Mouse (Mus musculus): ENCODE results near the gene Ppp1r13l.

Ppp1r13l gene

GRCm38 (mm10) chr7:19337122-19337521 lies 22.4 kb upstream of the Ppp1r13l start:
- no peak for DNase-seq (ENCODE audit: low spot score in 2 of 2)

DNA sequence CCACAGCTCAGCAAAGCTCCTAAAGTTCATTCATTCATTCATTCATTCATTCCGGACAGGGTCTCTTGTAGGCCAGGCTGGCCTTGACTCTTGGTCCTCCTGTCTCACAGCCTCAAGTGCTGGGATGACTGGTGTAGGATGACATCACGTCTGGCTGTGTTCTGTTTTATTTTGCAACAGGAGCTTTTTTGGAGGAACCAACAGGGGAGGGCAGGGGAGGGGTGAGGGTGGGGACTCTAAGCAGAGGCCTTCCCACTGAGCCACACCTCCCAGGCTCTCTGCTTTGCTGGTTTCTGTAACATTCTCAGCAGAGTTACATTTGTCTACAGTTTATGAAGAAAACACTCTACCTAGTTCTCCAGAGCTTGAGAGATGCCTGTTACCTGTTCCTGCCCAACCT lies 21.5 kb upstream of the Ppp1r13l start:
- no peak for DNase-seq (ENCODE audit: low spot score in 2 of 2)

DNA sequence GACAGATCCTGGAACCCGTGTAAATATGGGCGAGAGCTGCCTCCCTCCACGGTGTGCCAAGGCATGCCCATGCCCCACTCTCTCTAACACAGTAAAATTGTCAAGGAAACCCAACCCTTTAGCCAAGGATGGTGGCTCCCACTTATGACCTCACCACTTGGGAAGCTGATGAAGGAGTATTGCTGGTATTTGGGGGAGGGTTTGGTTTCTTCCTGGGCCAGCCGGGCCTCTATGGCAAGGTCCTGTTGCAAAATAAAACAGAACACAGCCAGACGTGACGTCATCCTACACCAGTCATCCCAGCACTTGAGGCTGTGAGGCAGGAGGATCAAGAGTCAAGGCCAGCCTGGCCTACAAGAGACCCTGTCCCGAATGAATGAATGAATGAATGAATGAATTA lies 21.0 kb upstream of the Ppp1r13l start:
- DNase-seq (ENCODE audit: low spot score in 2 of 2): no peak

- DNase-seq (ENCODE audit: low spot score in 2 of 2): no peak
Observed at GRCm38 (mm10) chr7:19341250-19341649, 18.3 kb upstream of the Ppp1r13l start.

DNA sequence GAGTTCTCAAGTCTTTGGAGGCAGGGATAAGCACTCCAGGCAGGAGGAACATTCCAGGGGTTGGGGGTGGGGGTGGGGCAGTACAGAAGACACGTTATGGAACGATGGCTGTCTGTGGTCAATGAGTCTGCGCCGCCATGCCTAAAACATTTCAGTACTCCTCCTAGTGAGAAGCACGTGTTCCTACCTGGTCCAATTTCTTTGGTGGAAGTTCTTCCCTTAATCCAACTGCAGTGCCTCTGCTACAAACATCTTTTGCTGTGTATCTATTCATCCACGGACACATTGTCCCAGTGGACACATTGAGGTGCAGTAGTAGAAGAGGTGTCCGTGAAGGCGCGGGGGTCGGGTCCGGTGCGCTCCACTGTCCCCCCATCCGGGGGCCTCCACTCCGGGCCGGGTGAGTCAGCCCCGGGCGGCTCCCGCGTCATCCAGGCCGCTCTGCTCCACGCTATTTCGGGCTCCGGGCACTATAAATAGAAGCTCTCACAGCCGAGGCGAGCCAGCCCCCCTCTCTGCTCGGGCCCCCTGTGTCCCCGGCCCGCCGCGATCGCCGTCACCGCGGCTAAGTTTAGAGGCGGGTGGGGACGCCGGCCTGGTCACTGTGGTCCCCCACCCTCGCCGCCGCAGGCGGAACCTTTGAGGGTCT lies 17.7 kb upstream of the Ppp1r13l start:
- DNase-seq (ENCODE audit: low spot score in 2 of 2): no peak

DNA sequence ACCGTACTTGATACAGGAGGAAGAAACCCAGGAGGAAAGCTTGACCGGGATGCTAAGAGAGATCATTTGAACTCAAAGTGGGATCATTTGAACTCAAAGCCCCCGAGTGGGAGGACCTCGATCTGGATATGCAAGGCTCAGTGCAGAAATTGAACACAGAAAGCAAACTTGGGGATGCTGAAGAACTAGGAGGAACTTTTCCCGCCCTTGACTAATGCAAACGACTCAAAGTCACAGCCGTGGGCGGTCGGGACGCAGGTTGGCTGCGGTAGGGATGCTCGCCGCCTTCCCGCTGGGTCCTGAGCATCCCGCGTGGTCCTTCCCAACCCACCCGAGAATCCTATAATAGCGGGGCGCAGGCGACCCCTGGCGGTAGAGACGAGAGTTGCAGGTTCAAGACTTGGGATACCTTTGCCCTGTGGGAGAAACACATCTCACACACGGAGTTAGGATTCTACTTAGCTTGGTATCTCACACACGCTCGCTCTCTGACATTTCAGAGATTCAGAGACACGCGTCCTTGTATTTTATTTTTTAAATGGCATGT lies 17.0 kb upstream of the Ppp1r13l start:
- peak; percentile 86 to 91 for DNase-seq (ENCODE audit: low spot score in 2 of 2)

DNA sequence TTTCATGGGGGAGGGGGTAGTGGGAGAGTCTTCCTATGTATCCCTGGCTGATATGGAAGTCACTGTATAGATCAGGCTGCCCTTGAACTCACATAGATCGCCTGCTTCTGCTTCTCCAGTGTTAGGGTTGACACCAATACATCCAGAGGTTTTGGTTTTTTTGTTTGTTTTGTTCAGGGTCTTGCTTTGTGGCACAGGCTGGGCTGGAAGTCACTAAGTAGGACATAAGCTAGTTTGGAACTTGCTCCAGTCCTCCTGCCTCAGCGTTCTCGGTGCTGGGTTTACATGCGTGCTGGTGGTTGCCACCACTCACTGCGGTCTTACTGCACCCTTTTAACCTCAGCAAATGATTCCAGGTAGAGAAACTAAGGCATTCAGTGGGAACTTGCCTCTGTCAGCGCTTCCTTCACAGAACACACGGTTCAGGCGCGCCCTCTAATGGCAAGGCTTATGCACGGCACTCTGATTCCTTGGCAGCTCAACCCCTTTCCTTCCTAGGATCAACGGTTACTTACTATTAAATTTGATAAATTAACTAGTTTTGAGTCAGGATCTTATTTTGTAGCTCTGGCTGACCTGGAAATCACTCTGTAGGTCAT lies 16.2 kb upstream of the Ppp1r13l start:
- DNase-seq (ENCODE audit: low spot score in 2 of 2): peak in 1 of 2 experiments; percentile 67

DNA sequence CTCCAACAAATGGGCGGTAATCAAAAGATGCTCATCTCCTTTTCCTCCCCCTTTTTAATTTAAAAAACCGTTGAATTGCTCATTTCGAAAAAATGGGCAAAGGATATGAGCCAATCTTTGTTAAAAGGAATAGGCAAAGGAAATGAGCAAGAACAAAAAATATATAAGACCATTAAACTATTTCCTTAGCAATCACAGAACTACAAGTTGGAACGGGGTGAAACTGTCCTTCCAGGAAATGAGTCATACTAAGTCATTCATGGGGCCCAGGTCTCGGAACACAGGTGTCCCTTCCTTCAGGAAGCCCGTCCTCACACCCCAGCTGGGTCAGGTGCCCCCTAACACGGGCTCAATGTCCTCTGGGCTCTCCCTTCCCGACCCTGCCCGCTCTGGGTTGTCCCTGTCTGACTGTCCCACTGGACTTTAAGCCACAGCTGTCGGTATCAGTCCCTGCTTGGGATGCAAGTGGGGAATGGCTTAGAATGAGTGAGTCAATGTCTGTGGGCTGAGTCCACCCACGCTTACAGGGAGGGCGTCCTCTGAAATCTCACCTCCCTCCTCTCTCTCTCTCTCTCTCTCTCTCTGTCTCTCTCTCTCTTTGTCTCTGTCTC lies 15.2 kb upstream of the Ppp1r13l start, which contains the start of gene Ercc1:
Gene Ercc1, plus strand, starts transcription at position 542 of the 611 bp plus-strand sequence.
- no peak for DNase-seq (ENCODE audit: low spot score in 2 of 2)

DNA sequence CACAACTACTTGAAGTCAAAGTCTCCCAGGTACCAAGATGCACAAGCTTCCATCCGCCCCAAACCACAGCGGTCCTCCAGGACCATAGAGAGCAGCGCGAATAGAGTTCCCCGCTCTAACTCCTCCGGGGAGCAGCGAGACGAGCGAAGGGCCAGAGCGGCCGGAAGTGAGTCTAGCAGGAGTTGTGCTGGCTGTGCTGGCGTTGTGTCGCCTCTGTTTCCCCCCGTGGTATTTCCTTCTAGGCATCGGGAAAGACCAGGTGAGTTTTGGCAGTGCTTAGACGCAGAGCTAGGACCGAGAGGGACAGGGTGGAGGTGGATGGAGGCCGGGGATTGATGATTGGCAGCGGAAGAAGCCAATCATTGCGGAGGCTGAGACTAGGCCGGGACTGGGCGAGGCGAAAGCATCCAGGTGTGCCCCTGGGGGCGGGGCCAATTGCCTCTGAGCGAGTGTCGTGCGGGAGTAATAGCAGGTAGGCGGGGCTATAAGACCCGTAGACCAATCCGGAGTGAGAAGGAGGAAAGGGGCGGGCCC lies 14.5 kb upstream of the Ppp1r13l start:
- peak; percentile 83 to 92 for DNase-seq (ENCODE audit: low spot score in 2 of 2)

DNA sequence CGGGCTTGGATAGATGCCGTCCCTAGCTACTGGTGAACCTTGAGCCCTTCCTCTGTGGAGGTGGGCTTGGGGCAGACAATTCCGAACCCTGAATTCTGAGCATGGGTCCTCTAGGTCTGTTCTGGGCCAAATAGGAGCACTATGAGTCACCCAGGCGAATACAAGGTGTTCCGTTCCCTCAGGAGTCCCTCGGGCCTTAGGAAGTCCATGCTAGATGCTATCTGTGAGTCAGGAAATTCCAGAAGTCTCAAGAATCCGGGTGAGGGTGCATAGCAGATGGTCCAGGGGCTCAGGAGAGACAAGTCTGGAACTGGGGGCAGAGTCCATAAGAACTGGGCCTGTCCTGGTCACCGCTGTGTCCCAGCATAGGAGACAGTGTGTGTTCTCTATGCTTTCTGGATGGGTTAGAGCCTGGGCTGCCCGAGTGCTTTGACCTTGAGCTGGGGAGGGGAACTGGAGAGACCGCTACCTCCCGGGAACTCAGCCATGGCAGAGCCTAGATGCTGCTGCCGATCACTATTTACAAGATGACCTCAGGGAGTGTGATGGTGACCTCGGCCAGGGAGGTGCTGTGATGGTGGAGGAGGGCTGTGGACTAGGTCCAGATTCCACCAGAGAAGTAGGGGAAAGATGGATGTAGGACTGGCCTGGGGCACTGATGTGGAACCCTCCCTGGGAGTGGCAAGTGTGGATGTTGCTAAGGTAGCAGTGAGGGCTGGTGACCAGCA lies 10.2 kb upstream of the Ppp1r13l start:
- DNase-seq (ENCODE audit: low spot score in 2 of 2): no peak

GRCm38 (mm10) chr7:19350221-19350620 lies 9.3 kb upstream of the Ppp1r13l start:
- DNase-seq (ENCODE audit: low spot score in 2 of 2): no peak

GRCm38 (mm10) chr7:19354991-19355390 lies 4.6 kb upstream of the Ppp1r13l start:
- DNase-seq (ENCODE audit: low spot score in 2 of 2): no peak

- no peak for DNase-seq (ENCODE audit: low spot score in 2 of 2)
Observed at GRCm38 (mm10) chr7:19356311-19356710, 3.2 kb upstream of the Ppp1r13l start.

DNA sequence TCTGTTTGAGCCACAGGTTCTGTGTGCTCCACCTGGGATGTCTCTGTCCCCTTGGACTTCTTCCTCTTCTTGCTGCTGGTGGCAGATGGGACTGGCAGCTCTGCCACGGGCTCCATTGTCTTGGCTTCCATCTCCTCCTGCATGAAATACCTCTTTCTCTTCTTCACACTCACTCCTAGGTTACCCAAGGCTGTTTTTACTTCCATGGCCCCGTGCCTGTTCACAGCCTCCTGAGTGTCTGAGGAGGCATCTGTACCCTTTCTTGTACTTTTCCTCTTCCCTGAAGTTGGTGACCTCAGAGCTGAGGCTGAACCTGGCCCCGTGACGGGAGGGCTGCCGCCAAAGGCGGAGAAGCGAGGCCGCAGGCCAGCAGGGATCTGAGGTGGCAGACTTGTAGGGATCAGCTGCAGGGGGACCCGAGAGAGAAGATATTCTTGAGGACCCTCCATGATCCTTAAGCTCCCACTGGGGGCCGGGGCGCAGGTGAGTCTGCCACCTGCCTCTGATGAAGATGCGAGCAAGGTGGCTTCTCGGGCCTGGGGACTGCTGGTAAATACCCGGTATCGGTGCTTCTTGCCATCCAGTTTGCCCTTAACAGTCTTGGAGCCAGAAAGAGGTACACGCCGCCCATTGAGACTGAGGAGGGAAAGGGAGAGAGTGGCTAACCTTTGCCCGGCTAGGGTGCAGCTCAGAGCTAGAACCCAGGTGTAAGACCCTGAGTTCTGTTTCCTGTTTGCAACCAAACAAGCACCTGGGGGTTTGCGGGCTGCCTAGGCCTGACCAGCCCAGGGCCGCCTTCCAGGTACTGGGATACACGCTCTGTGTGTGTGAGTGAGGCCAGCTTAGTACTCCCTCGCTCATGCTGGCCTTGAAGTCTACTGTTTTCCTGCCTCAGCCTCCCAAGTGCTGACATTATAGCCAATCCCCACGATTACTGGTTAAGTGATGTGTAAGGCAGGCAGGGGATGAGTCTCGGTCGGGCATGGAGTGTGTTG lies 1.9 kb upstream of the Ppp1r13l start:
- DNase-seq (ENCODE audit: low spot score in 2 of 2): no peak

- DNase-seq (ENCODE audit: low spot score in 2 of 2): no peak
Observed at GRCm38 (mm10) chr7:19358634-19359033, 915 bp upstream of the Ppp1r13l start.

DNA sequence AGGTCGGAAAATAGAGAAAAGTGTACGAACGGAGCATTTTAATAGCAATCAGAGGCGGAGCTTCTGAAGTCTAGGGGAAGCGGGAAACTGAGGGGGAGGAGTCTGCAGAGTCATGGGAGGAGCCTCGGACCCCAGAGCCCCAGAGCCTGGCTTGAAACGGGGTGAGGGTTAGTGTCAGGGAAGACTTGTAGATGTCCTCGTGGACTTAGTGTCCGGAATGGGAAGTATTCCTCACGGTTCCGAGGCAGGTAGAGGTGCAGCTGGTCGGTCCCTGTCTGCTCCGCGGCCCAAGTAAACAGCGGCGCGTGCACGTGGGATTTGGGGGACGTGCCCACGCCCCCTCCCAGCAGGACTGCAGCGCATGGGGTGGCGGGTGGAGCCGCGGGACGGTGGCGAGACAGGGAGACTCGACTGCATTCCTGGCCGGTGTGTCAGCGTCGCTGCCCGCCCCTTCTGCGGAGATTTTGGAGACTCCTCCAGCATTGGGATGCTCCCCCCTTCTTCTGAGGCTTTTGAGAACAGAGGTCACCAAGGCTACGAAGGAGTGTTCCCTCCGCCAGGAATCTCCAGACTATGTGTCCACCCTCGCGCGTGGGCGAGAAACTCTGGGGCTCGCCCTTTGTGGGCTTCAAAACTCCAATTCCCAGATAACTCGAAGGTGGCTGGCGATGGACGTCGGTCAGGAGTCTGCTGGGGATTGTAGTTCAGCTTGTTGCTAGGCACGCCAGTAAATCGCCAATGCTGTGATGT lies 518 bp downstream of the Ppp1r13l start:
- peak in 1 of 2 experiments; percentile 53 for DNase-seq (ENCODE audit: low spot score in 2 of 2)

DNA sequence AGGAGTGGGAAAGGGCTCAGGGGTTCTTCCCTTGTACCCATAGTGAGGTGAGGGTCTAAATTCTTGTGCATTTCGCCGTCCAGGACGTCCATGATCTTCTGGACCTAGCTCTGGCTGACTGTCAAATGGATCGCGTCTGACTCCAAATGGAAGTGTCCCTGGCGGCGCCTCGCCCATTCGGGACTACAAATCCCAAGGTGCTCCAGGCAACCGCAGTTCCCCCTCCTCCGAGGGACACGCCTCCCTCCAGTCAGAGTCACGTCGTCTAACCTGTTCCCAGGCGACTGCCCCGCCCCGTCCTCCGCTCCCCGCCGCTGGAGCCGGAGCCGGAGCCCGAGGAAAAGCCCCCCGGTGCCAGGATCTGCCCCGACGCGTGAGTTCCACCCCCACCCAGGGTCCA lies 1.4 kb downstream of the Ppp1r13l start:
- peak; percentile 47 to 69 for DNase-seq (ENCODE audit: low spot score in 2 of 2)

- DNase-seq (ENCODE audit: low spot score in 2 of 2): peak in 1 of 2 experiments; percentile 63
Observed at GRCm38 (mm10) chr7:19361720-19362119, 2.2 kb downstream of the Ppp1r13l start.

GRCm38 (mm10) chr7:19362276-19362675 lies 2.7 kb downstream of the Ppp1r13l start:
- DNase-seq (ENCODE audit: low spot score in 2 of 2): no peak

DNA sequence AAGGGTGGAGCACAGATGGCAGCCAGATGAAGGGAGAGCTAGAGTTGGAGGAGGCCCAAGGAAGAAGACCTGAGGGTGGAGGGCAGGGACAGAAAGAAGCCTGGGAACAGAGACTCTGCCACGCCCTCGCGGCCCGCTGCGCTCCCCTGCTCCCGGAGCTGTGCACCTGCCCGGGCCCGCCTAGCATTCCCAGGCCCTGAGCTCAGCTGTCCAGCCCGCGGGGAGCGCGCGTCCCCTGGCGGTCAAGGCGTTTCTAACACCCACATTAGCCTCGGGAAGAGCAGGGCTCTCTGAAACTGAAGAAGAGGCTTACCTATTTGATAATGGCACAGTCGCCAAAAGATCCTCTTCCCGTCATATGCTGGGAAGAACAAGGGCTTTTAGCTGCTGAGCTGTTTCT lies 4.3 kb downstream of the Ppp1r13l start:
- DNase-seq (ENCODE audit: low spot score in 2 of 2): peak in 1 of 2 experiments; percentile 68
